Mouse (Mus musculus): ENCODE data around the gene Lacc1. TPM values are rescaled to one million over a fixed set of nuclear protein-coding genes. Genes with fewer than 3 reads are reported as not detected.
"Not testable (repeated sequence)": the region's sequence is repeated elsewhere in the genome, so short reads cannot be mapped to it uniquely, and the experiment has no call there.

Gene Lacc1
- polyA plus RNA-seq, 1 experiment from 2014 or later = 2.6 TPM

DNA sequence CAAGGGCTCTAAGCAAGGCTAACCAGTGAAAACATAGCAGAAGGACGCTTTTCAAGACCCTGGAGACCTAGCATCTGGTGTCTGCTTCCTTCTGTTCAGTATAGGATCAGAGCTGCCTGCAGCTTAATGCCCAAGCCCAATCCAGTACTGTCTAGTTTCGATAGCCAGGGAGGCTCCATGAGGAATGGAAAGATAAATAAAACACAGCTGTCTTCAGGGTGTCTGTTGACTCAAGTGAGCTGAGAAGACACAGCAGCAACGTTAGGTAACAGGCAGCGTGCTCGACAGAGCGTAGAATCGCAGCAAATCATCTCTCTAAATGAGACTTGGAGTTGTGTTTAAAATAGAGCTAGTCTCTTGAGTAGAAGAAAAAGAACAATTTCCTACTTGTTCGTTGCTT lies 32.0 kb downstream of the Lacc1 start:
- WGBS = 62% methylated on average over 8 of the region's 8 CpGs
- peaks cover 3% of the 10 kb centered on the region; the same call in 1 of the 2 replicates for H3K4me1 ChIP-seq (ENCODE audit: control insufficient read depth, insufficient read depth, low read depth, low read length)
- ATAC-seq = no peak

DNA sequence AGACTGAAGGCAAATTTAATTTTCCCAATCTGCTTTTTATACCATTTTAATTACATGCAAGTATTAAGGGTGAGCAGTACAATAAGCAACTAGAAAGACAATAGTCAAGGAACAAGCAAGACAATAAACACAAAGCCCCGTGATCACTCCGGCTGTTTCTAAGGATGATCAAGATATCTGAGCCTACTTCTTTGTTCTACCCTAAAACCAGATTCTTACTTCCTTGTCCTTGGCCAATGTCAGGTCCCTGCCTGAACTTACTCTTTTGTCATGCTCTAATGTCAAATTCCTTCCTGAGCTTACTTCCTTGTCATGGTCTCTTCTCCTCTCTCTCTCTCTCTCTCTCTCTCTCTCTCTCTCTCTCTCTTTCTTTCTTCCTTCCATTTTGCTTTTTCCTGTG lies 46.4 kb downstream of the Lacc1 start:
- not testable (repeated sequence) for H3K4me3 ChIP-seq (ENCODE audit: low read length); H3K9ac ChIP-seq (ENCODE audit: low read depth, low read length); H3K27ac ChIP-seq (ENCODE audit: low read depth, low read length); H3K4me1 ChIP-seq (ENCODE audit: control insufficient read depth, insufficient read depth, low read depth, low read length); H3K9me3 ChIP-seq (ENCODE audit: control insufficient read depth, low read length); ATAC-seq; H3K4me2 ChIP-seq (ENCODE audit: low read length); H3K27me3 ChIP-seq (replicated peaks; ENCODE audit: control insufficient read depth, insufficient read depth, low read length); H3K36me3 ChIP-seq (ENCODE audit: control insufficient read depth, insufficient read depth, low read length)
- WGBS = 88% methylated on average over 2 of the region's 2 CpGs

More for the DNA sequence above, 32.0 kb downstream of the Lacc1 start:
- Histone ChIP-seq H3K27me3 (replicated peaks; ENCODE audit: control insufficient read depth, insufficient read depth, low read length) (no peaks in the 10 kb centered on the region), H3K36me3 (ENCODE audit: control insufficient read depth, insufficient read depth, low read length) (no peaks in the 10 kb centered on the region), H3K4me3 (ENCODE audit: low read length) (no peak overlapping the region), H3K9me3 (ENCODE audit: control insufficient read depth, low read length) (no peaks in the 10 kb centered on the region), H3K4me2 (ENCODE audit: low read length) (no peak overlapping the region), H3K27ac (ENCODE audit: low read depth, low read length) (no peak overlapping the region), H3K9ac (ENCODE audit: low read depth, low read length) (no peak overlapping the region)

DNA sequence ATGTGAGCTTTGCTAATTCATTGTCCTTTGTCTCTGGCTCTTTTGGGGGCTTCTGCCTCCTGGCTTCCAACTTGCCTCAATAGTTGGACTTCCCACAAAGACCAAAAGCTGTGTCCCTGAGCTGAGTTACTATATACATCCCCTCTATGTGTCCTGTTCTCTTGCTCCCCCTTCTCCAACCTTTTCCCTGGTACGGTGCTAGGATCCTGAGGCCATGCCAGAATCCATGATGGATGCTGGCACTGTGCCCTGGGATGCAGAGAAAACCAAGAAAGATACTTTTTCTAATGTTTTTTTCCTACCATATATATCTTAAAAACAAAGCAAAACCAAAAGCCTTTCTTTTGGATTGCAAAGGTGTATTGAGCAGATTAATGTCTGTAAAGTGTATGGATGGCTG lies 54.9 kb downstream of the Lacc1 start:
- no peak overlapping the region for H3K27ac ChIP-seq (ENCODE audit: low read depth, low read length)
- H3K36me3 ChIP-seq (ENCODE audit: control insufficient read depth, insufficient read depth, low read length) = no peaks in the 10 kb centered on the region
- H3K9ac ChIP-seq (ENCODE audit: low read depth, low read length) = no peak overlapping the region
- no peaks in the 10 kb centered on the region for H3K27me3 ChIP-seq (replicated peaks; ENCODE audit: control insufficient read depth, insufficient read depth, low read length)
- ATAC-seq = no peak
- H3K4me3 ChIP-seq (ENCODE audit: low read length) = no peak overlapping the region
- H3K4me1 ChIP-seq (ENCODE audit: control insufficient read depth, insufficient read depth, low read depth, low read length) = no peaks in the 10 kb centered on the region
- 43% methylated on average over 1 of the region's 1 CpGs for WGBS
- H3K9me3 ChIP-seq (ENCODE audit: control insufficient read depth, low read length) = no peaks in the 10 kb centered on the region
- H3K4me2 ChIP-seq (ENCODE audit: low read length) = no peak overlapping the region

DNA sequence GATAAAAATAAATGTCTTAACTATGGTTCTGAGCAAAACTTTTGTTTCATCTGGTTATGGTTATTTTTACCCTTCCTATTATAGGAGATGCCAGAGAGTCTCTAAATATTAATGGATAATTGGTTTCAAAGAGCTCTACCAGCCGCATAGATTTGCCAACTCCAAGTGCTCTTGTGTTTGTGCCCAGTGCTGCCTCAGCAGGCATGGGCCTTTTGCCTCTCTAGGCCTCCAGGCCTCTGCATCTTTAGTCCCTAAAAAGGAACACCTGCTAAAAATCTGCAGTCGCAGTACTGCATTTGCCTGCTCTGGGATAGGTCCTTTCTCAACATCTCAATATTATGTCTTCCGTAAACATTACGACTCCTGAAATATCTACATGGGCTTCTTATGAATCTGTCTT lies 55.5 kb downstream of the Lacc1 start:
- H3K27me3 ChIP-seq (replicated peaks; ENCODE audit: control insufficient read depth, insufficient read depth, low read length) = no peaks in the 10 kb centered on the region
- no peak overlapping the region for H3K27ac ChIP-seq (ENCODE audit: low read depth, low read length)
- no peak for ATAC-seq
- no peak overlapping the region for H3K9ac ChIP-seq (ENCODE audit: low read depth, low read length)
- H3K9me3 ChIP-seq (ENCODE audit: control insufficient read depth, low read length) = no peaks in the 10 kb centered on the region
- 88% methylated on average over 4 of the region's 4 CpGs for WGBS
- no peak overlapping the region for H3K4me3 ChIP-seq (ENCODE audit: low read length)
- no peak overlapping the region for H3K4me2 ChIP-seq (ENCODE audit: low read length)
- no peaks in the 10 kb centered on the region for H3K36me3 ChIP-seq (ENCODE audit: control insufficient read depth, insufficient read depth, low read length)
- H3K4me1 ChIP-seq (ENCODE audit: control insufficient read depth, insufficient read depth, low read depth, low read length) = no peaks in the 10 kb centered on the region

DNA sequence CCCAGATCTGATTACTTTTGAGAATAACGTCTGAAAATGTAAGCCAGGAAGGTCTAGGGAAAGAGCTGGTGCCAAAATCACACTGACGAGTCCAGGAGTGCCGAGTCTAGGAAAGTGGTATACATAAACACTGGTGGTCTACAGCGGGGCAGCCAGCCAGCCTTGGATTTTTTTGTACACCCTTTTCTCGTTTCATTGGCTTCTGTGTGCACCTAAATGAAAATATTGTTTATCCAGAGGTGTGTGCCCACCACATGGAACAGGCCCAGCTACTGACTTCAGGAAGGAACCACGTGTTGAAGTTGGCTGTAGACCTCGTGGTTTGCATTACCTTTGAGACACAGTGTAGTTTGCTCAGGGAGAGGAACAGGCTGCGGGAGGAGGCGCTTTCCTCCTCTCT lies 57.1 kb downstream of the Lacc1 start:
- H3K4me2 ChIP-seq (ENCODE audit: low read length) = no peak overlapping the region
- 72% methylated on average over 9 of the region's 9 CpGs for WGBS

More for the DNA sequence above, 57.1 kb downstream of the Lacc1 start:
- no peak overlapping the region for H3K9ac ChIP-seq (ENCODE audit: low read depth, low read length)
- H3K27ac ChIP-seq (ENCODE audit: low read depth, low read length) = no peak overlapping the region
- ATAC-seq = no peak
- no peaks in the 10 kb centered on the region for H3K4me1 ChIP-seq (ENCODE audit: control insufficient read depth, insufficient read depth, low read depth, low read length)
- no peaks in the 10 kb centered on the region for H3K9me3 ChIP-seq (ENCODE audit: control insufficient read depth, low read length)
- no peaks in the 10 kb centered on the region for H3K27me3 ChIP-seq (replicated peaks; ENCODE audit: control insufficient read depth, insufficient read depth, low read length)
- H3K4me3 ChIP-seq (ENCODE audit: low read length) = no peak overlapping the region
- H3K36me3 ChIP-seq (ENCODE audit: control insufficient read depth, insufficient read depth, low read length) = no peaks in the 10 kb centered on the region

Other genes starting within 250 kb of the Lacc1 start
- 0.94 and 1.1 TPM in 2 replicates for gene Ccdc122, start 132 bp downstream of the Lacc1 start, polyA plus RNA-seq (2015; fragmentation: Nextera tagmentation; extraction: Ambion mirVana)
- 35.7 and 37.1 TPM in 2 replicates for gene Enox1, start 119.9 kb upstream of the Lacc1 start, polyA plus RNA-seq (2015; fragmentation: Nextera tagmentation; extraction: Ambion mirVana)

Measured in hindbrain, embryonic 16.5 days (tissue).